Mouse (Mus musculus) Muller cell, postnatal 12 days (primary cell): Measurements from ENCODE around the gene Rnf208.

Experiments used
- DNase-seq: peaks from one replicate; pipeline ENCODE4 v3.0.0-alpha.2; 2015; ENCODE audit errors: inconsistent ontology term

Rnf208 gene

DNA sequence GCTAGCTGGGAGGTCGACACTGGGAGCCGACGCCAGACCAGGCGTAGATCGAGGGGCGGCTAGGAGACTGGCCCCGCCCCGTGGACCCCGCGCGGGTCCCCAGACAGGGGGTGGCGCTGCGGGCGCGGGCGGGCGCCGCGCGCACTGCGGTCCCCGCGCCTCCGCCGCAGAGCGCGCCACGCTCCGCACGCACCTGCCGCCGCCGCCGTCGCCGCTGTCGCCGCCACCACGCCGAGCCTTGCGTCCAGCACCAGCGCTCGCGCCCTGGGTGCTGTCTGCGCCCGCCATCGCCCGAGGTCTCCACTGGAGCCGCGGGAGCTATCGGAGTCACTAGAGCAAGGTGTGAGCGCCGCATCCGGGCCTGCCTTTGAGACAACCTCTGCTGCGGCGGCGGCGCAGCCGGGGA lies at the start of gene Rnf208, which contains the start of gene Cysrt1:
Rnf208 (plus strand) TSS at position 155 of the 406 bp plus-strand sequence.
Cysrt1 (minus strand) TSS at position 352 of the 406 bp plus-strand sequence.
- no peak for DNase-seq

DNA sequence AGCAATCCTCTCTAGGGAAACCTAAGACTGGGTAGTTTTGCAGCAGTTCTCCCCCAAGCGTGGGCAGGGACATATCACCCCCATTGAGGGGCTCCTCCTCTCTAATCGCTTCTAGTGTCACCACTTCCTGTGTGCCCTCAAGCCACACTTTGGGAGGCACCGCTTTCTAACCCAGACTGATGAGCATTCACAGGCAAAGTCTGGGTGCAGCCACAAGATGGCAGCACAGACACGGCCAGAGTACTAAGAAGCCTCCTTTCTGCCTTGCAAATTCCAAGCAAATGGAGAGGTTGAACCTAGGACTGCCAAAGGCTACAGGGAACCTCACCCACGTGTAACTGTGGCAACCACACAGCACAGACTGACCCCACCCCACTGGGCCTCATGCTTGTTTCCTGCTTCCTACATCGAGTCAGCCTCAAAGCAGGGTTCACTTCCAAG lies 48.7 kb upstream of the Rnf208 start:
- DNase-seq = peak; percentile 79

DNA sequence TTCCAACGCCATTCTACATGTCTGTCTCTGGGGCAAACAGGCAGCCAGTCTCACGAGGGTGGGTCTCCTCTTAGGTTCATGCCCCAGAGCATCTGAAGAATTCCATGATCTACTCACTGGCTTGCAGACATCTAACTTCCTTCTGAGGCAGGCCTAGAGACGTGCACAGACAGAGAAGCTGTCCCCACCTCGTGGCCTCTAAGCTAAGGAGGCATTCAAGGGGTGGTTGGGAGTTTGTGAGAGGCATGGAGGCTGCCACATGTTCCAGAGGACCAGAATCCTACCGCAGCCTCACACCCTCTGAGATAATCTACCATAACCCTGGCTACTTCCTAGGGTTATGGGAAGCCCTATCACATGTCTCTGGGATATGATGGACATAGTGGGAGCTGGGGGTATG lies 48.0 kb upstream of the Rnf208 start:
- DNase-seq = no peak

DNA sequence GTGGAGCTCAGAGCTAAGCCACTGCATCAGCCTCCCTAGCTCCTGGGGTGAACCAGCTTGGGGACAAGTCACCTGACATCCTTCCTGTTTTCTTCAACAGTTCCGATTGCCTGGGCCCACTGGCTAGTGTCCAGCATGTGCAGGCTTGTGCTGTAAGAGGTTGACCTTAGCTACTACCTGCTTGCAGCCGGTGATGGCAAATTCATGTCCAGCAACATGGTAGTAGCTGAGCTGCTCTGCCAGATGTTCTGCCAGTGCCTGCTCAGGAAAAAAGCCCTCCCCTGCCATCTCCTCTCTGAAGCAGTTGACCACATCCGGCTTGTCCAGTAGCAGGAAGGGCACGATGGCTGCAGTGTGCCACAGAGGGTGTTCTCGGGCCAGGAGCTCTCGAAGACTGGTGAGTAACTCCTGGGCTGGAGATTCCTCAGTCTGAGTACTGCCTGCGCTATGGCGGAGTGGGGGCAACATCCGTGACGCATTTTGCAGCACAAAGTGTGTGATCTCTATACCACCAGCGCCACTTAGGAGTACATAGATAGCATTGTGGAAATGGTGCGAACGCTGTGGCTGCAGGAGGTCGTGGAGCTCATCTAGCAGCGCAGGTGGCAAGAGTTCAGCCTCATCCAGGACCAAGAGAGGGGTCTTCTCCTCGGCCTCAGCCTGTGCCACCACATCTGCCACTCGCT lies 47.4 kb upstream of the Rnf208 start:
- DNase-seq = no peak

DNA sequence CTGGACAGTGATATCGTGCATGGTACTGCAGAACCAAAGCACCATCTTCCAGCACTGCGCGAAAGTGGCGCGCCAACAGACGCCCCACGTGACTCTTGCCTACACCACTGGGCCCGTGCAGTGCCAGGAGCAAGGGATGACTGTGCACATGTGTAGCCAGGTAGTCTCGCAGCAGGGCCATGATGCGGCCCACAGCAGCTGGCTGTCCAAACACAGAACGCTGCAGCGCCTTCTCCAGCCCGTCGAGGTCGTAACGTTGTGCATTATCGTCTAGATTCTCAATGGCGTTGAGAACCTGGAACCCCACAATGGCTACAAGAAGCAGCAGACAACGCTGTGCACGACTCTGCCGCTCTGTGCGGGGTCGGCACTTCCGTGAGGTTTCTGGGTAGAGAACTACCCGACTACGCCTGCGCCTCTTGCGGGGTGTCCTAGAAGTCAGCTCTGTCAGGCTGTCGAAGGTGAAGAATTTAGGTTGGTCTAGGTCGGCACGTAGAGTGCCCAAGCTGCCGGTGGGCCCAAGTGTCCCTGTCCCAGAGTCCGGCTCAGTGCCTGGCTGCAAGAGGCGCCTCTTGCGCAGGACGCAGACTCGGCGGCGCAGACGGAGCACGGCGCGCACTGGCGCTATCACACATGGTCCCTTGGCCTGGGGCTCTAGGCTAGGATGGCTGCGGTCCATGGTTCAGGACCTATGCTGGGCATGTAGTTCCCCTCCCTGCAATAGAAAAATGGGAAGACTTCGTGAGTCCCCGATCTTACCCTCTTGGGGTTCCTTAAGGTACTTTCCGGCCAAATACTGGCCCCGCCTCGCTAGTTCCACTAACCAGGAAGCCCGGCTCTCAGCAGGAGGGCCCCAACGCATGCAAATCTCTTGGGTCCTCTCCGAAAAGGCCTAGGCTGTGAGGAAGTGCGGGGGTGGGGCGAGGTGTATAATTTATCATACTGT lies 46.6 kb upstream of the Rnf208 start:
- no peak for DNase-seq

DNA sequence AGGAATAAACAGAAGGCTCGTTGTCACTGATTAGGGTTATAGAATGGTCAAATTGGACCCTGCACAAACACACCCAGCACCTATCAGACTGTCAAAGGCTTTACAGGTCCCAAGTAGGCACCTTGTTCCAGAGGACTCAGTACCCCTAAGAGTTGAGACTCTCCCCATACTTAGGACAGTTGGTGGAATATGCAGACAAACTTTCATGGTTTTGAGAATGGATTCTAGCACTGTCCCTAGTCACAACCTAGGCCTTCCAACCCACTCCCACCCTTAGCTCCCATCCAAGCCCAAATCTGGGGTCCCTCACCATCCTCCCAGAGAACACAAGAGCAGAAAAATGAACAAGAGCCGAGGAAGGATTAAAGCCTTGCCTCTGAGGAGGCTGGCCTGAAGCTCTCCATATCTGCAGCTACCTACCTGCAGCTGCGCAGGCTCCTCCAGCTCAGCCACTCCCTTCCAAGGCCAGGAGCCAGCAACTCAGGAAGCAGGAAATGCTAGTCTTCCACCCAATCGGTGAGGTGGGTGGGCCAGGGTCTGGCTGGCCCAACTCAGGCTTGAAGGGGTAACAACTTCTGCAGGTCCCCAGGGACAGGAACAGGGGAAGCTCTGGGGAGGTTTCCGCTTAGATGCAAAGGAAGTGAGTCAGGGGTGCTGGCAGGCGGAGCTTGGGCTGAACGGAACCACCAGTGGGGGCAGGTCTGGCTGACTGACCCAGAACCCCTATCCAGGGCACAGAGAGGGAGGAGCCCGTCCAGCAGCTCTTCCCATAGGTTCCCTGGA lies 45.7 kb upstream of the Rnf208 start, which contains the start of gene Tor4a:
Tor4a (minus strand) TSS at position 715 of the 783 bp plus-strand sequence.
- peak; percentile 81 for DNase-seq

DNA sequence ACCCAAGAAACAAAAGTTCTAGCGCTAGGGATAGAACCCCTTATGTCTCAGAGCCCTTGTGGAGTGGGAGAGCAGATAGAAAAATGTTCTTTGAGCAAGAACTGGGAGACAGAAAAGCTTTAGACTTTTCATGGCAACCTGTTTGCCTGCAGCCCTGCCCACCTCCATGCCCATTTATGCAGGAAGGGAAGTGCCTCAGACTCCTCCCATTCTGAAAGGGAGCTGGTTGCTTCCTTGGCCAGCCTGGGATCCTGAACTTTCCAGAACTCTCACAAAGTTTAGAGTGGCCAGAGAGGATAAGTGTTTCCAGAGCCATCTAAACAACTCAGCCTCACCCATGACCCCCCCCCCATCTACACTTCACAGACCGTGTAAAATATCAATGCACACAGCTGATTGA lies 44.9 kb upstream of the Rnf208 start:
- DNase-seq = no peak

DNA sequence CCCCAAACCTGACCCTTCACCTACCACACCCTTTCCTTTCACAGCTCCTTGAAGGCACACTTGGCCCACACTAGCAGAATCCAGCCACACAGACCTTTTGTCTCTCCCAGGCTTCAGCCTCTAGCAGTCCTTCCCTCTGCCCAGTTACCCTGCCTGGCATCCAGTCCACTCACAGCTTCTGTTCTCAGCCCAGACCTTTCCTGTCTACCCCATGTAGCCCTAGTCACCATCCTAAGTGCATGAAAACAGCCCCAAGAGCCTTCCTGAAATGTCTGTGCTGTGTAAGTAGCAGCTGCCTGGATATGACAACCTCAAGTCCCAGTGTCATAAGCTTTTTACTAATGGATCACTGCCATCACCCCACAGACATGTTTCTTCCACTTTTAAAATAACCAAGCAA lies 44.1 kb upstream of the Rnf208 start:
- DNase-seq = no peak

DNA sequence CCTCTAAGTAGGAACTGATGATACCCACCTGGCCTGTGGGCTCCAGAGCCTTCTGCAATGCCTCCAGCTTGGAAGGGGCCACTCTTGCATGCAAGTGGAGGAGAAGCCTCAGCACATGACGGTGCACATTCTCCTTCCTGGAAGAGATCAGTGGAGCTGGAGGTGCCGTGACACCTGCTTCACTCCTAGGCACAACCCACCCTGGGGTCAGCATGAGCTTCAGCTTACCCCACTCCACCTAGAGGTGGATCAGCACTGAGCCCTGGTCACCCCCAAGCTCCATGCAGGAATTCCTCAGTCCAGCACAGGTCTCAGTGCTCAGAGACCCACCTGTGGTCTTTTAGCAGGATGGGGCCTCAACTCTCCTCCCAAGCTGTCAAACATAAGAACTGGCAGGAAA lies 41.4 kb upstream of the Rnf208 start:
- no peak for DNase-seq

DNA sequence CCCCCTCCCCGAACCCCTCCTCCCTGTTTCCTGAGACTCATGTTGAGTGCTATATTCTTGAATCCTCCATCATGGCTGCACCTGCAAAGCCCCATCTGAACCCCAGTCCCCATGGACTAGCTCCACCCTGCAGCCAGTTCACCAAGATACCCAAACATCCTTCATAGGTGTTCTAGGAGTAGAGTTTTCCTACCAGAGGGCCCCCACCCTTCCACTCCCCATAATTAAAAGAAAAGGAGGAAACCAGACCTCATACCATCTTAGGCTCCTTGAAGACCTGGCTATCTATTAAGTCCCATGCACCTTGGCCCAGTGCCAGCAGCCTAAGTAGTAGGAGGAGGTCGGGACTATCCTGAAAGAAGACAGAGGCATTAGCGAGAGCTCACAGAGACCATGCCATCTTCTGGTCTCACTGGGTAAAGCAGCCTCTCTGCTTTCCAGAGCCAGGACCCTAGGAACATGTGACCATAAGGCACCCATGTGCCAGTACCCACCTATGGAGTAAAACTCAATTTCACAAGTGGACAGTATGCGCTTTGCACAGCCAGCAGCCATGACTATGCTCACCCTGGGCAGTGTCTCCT lies 38.3 kb upstream of the Rnf208 start:
- no peak for DNase-seq

DNA sequence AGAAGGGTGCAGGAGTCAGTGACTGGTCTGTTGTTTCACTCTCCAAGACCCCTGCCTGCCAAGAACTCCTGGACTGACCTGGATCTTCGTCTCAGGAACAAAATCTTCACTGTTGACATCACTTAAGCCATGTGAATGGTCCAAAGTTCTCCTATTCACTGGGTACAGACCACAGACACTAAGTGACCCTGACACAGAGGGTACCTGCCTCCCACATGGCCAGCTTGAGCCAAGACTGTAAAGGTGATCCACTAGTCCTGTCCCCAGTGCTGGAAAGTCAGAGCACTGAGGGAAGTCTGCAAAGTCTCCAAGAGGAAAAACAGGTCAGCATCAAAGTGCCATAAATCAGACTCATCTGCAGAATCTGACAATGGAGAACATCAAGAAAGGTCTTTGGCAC lies 34.5 kb upstream of the Rnf208 start:
- no peak for DNase-seq

DNA sequence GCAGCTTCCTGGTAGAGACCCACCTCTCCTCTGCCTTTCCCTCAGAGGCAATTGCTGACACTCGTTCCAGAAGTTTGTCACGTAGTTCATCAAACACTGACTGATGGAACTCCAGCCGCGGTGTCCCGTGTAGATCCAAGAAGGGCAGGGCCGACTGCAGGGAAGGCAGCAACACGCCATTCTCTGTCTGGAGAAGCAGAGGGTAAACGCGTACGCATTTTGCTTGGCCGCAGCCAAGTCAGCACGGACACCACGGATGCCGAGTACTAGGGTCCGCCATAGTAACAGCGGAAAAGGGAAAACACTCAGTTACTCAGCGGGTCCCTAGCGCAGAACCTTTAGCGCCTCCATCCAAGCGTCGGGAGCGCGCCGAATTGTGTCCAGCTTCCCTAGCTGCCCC lies 31.4 kb upstream of the Rnf208 start:
- no peak for DNase-seq

DNA sequence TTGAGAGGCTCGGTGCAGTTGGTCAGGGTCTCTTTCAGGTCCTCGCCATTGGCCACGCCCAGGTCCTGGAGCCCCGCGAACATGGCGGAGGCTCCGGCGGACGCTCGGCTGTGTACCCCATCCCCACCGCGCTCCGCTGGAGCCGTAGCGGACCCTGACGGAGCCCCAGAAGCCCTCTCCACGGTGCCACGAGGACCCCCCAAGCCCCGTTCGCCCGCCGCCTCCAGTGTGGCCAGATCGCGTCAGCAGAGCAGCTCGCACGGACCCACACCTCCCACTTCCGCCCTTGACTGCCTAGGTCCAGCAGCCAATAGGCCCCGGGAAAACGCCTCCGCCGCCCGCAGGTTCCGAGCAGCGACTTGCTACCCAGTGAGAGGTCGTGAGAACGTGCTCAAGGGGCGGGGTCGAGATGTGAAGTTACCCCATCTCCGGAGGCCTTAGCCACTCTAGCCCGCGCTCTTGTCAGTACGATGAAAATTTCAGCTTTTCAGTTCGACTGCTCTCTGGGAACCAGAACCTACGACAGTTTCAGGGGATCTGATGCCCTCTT lies 30.9 kb upstream of the Rnf208 start, which contains the start of gene Nelfb:
Nelfb (minus strand) TSS at position 369 of the 550 bp plus-strand sequence.
- DNase-seq = peak; percentile 96

DNA sequence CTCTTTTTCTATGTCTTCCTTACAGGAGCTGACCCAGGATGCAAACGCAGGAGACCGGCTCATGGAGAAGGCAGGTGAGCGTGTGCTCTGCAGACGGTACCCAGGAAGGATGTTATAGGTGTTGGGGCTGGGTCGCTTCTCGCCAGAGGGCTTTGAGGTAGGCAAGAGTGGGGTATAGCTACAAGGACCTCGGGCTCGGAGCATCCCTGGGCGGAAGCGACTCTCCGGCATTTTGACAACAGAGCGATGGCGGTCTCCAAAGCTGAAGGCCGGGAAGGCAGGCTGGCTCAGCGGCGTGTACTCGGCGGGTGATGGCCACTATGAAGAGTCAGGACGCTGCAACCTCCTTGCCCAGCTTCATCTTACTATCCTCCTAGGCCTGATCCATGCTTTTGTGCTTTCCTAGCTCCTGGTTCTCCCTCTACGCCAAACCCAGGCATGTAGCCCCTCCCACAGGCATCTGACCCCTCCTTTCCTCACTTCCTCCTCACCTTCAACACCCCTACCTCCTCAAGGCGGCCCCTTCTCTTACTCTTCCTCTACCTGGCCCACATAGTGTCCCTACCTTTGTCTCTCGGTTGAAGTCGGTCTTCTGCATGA lies 28.7 kb upstream of the Rnf208 start:
- no peak for DNase-seq

DNA sequence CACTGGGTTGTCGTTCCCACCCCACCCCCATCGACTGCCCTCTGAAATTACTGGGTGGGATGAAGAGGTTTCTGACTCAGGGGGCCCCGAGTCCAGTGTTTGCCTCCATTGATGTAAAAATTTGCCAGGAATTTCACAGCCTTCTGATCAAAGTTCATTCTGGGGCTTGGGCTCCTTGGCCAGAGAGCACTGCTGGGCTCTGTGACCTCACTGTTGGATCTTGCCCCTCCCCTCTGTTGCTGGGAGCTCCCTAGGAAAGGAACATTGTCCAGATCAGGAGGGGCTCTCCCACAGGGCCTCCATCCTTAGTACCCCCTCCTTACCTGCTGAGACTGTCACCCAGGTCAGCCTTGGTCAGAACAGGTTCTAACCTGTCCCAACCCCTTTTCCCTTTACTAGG lies 27.6 kb upstream of the Rnf208 start, which contains the start of gene Stpg3:
Stpg3 (minus strand) TSS at position 194 of the 400 bp plus-strand sequence.
- DNase-seq = no peak

DNA sequence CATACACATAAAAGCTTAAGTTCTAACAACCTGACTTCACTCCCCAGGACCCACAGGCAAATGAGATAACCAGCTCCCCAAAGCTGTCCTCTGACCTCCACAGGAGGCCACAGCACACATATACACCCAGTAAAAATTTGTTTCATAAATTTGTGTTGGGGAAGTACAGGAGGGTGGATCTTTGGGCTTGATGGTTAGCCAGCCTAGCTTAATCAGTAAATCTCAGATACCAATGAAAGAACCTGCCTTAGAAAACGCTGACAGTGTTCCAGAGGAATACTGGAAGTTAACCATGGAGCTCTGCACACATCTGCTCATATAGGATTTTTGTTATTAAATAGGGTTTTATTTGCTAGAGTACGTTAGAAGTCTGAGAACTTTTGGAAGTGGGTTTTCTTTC lies 24.4 kb upstream of the Rnf208 start:
- DNase-seq = no peak

DNA sequence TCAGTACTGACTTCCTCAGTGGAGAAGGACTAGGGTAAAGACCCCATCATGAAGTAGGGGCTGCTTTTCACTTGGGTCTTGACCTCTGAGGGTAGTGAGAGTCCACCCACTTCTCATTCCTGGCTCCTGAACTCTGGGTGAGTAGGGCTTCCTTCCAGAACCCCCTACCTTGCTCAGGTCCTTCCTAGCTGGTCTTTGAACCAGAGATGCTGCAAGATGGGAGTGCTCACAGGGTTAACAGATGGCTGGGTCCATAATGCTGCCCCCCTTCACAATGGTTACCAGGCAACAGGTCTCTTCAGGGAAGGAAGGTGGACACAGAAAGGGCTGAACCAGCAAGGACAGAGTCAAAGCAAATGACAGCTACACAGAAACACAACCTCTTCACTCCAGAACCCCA lies 23.6 kb upstream of the Rnf208 start, which contains the start of gene Fam166a:
Fam166a (plus strand) TSS at position 301 of the 400 bp plus-strand sequence.
- no peak for DNase-seq

DNA sequence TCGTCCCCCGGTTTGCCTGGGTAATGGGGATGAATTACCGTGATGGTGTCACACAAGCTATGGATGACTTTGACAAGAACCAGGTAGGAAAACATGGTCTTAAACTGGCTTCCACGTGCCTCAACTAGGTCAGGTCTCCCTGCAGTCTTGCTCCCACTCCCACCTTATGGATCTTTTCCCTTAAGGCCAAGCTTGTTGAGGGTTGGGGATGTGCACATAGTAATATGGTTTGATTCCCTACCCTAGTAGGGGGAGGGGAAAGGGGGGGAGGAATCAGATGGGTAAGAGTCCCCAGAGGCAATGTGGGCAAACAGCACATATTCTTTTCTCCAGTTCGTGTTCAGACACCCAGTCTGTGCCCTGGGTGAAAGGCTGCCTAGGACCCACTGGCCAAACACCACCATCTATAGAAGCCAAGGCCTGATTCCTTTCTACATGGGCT lies 20.7 kb upstream of the Rnf208 start:
- DNase-seq = no peak

DNA sequence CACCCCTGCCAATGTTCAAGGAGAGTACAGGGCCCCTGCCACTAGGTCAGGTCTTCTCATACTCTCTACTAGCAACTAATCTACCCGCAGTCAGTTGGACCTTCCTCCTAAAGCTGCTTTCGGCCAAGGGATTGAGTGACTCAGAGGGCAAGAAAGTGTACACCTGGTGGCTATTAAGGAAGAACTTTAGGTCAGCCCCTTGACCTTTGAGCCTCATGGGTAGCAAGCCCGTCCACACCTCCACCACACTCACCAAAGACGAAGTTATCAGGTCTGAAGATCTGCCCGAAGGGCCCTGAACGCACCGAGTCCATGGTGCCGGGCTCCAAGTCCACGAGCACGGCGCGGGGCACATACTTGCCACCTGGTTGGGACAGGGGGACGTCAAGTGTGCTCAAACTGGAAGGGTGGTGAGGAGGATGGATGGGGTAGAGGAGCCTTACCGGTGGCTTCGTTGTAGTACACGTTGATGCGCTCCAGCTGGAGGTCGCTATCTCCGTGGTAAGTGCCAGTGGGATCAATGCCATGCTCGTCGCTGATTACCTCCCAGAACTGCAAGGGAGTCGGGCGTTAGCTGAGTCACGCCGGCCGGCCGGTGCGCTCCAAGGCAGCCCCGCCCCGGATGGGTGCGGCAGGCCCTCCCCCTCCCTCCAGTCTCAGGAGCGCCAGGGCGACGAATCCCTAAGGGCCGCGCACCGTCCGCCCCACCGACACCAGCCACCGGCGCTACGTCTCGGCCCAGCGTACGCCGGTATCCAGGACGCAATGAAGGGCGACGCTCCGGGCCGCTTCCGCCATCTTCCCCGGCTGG lies 18.2 kb upstream of the Rnf208 start:
- peak; percentile 88 for DNase-seq

DNA sequence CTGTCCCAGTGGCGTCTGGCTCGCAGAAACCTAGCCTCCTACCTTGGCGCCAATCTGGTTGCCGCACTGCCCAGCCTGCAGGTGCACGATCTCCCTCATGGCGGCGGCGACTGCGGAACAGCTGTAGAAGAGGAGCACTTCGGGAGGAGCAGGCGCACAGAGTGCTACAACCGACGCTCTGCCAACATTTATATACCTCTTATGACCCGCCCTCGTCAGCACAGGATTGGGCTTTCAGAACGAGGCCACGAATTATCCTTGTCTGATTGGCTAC lies 17.6 kb upstream of the Rnf208 start, which contains the start of gene Tubb4b:
Tubb4b (minus strand) TSS at position 211 of the 274 bp plus-strand sequence.
- DNase-seq = no peak
